Mouse (Mus musculus) spleen, adult 12 weeks (tissue): ENCODE data around the gene Gm20388.
A peak's percentile ranks its signal among the peaks of the same experiment; 100 is the strongest.

ENCODE experiments used
- DNase-seq: peaks from one replicate; pipeline ENCODE4 v3.0.0; 2022; ENCODE audit warnings: low spot score

Gene Gm20388

GRCm38 (mm10) chr8:121798401-121798800 is 1887.8 kb downstream of the Gm20388 start:
- DNase-seq, result no peak

DNA sequence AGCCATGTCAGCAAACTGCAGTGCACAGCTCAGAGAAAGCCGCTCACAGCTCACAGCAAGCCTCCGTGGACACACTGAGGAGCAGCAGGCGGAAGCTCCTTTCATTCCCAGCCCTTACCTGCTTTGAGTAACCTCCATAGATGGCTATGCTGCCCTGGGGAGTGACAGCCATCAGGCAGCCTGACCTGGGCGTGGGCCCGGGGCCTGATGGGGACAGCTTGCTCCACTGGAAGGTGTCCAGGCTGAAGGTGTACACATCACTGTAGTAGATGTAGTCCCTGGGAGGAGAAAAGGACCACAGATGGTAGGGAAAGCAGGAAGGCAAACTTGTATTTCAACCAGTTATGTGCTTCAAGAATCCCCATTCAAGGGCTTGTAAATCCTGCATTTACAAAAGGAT is 1894.2 kb downstream of the Gm20388 start:
- no peak for DNase-seq

DNA sequence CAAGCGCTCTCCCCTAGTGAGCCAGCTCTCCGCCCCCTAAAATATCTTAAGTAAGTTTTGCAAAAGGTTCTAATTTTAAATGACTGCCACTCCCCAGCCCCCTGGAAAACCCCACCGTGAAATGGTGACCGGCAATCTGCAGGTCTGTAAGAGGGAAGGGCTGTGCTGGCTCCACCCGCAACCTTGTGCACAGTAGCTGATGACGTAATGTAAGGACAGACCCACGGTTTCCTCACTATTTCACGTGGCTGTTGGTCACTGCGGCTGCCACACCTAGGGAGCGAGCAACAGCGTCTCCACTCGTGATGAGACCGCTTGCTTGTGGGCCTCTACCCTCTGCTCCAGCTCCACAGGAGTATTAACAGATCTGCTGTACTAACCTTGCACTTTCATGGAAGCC is 1895.5 kb downstream of the Gm20388 start:
- no peak for DNase-seq

GRCm38 (mm10) chr8:121808032-121808431 is 1897.4 kb downstream of the Gm20388 start:
- no peak for DNase-seq

- DNase-seq, result no peak
These were observed 1899.0 kb downstream of the Gm20388 start for GRCm38 (mm10) chr8:121809524-121810155.

DNA sequence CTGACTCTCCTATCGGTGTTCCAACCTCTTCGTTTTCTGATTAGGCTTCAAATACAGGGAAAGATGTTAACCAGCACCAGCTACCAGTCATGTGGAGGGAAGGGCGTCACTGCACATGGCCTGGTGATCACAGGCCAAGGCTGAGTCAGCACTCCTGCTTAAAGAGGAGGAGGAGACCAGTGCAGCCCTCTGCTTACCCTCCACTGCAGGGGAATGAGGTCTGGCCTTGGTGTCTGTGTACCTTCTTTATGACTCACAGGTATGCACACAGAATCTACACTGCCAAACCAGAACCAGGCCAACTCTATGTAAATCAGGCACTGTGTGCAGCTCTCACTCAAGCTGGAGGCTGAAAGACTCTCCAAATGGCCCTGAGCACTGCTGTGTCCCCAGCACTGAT is 1900.9 kb downstream of the Gm20388 start:
- no peak for DNase-seq

DNA sequence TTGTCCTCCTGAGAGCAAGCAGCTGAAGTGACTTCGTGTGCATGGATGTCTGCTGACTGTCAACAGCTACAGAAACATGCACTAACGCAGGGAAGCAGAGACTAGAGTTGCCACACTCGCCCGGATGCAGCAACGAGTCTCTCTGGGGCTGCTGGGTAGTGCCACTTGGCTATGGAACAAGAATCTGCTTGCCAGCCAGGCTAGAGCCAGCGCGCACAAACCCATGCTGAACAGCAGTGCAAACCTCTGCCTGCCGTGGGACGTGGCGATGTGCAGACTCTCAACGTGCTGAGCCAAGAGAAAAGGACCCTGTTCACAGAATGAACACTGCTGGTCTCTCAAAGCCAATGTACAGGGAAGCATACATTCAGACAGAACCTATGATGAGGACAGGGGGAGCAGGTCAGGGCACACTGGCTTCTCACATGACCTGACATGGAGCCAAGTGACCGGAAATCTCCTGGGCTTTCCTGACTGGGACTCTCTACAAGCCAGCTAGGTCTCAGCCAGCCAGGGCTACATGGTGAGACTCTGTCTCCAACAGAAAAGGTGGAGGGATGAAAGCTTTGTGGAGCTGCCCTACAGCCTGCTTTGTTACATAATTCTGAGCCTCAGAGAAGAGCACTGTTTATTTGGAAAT is 1901.4 kb downstream of the Gm20388 start:
- DNase-seq, result no peak

GRCm38 (mm10) chr8:121818226-121818625 is 1907.6 kb downstream of the Gm20388 start:
- no peak for DNase-seq

DNA sequence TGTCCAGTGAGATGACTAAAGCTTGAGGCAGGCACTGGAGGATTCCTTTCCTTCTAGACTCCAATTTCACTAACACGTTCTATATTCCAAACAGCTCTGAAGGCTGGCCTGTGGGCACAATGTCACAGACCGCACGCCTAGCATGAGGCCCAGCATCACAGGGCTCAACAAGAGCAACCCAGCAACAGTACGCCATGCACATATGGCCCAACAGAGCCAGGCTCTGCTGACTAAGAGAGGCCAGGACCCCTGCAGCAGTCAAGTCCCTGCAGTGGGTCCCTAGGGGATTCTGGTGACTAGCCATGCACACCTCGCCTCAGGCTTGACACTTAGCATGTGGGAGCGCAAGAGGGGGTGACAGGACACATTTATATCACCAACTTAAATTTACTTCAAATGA is 1910.2 kb downstream of the Gm20388 start:
- no peak for DNase-seq

GRCm38 (mm10) chr8:121821320-121821719 is 1910.7 kb downstream of the Gm20388 start:
- no peak for DNase-seq

- DNase-seq, result no peak
These were observed 1911.1 kb downstream of the Gm20388 start for GRCm38 (mm10) chr8:121821770-121822169.

DNA sequence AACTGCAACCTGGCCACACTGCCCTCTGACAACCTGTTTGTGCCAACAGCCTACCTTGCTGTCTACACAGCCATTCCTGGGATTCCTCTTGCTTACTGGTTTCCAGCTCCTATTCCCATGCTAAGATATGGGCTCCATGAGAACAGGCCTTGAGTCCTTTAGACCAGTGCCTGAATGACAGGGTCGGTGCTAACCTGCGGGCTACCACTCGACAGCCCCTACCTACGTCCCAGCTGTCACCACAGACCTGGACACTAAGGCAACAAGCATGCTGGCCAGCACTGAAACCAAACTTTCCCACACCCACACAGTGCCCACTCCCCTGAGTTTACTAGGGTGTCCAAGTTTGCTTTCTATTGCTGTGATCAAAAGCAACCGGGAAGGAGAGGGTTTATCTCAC is 1917.1 kb downstream of the Gm20388 start:
- no peak for DNase-seq

GRCm38 (mm10) chr8:121828376-121829023 is 1917.9 kb downstream of the Gm20388 start:
- DNase-seq, result no peak

- DNase-seq, result peak; percentile 73
These were observed 1918.6 kb downstream of the Gm20388 start, which contains the start of gene Klhdc4 for GRCm38 (mm10) chr8:121829048-121829776. TSS of gene Klhdc4 (minus strand) at chr8:121829569.

DNA sequence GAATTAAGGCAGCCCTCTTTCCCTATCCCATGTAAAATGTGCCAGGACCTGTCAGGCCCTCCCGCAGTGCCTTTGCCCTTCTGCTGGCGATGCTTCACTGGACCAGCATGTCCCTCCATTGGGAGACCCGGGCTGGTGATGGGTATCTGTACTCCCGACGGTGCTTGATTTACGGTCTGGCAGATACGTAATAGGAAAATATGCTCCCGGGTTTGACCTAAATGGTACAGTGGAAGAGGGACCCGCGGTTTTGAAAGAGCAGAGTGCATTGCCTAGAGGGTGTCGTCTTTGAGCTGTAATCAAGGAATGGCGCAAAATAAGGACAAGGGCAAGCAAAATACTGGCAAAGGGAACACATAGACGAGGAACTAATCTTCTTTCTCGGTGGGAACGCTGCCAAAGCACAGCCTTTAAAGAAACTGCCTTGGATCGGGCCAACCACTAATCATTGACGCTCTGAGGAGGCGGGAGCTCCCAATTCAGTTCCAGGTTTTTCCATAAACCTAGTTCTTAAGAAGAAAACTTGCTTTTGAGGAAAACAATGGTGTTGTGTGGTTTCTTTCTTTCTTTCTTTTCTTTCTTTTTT is 1919.2 kb downstream of the Gm20388 start:
- no peak for DNase-seq

DNA sequence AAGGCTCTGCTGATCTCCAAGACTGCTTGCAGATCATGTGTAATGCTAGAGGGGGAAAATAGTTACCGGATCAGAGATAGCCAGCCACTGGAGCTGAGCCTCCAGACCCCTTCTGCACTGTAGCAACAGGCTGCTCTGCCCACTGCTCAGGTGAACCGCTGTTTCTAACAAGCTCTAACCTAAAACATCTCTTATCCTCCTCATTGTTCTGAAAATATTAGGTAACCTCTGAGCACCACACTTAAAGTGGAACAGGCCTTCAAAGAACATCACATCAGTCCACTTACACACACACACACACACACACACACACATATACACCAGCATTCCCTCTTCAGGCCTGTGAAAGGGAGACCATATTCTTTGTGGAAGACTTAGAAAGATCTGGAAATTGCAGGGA is 1921.4 kb downstream of the Gm20388 start:
- DNase-seq, result no peak

DNA sequence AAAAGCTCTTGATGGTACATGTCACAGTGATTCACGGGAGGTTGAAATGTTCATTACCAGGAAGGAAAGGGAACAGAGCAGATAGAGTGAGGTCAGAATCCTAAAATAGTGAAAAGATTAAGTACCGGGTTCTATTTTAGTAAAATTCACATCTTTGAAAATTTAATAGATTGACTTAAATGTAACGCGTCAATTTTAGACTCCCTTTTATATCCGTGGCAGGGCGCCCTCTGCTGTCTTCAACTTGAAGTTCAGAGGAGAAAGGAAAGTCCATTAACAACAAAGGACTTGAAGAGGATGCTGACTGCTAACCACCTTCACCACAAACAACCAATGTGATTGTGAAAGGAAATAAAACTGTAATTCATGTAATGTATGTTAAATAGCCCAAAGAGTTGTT is 1921.9 kb downstream of the Gm20388 start:
- DNase-seq, result peak; percentile 63

DNA sequence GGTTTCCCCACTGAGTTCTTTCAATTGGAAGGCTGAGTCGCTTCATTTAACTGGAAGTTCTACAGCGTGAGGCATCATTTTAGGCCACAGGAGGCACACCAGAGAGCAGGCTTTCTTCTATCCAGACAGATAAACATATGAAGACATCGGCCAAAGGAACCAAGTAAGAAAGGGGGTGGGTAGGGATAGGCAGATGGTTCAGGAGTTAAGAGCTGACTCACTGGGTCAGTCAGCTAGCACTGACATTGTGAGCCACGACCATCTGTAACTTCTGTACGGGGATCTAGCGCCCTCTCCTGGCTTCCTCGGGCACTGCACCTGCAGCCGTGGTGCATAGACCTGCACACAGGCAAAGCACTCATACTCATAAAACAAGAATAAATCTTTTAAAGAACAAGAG is 1930.6 kb downstream of the Gm20388 start:
- DNase-seq, result no peak

DNA sequence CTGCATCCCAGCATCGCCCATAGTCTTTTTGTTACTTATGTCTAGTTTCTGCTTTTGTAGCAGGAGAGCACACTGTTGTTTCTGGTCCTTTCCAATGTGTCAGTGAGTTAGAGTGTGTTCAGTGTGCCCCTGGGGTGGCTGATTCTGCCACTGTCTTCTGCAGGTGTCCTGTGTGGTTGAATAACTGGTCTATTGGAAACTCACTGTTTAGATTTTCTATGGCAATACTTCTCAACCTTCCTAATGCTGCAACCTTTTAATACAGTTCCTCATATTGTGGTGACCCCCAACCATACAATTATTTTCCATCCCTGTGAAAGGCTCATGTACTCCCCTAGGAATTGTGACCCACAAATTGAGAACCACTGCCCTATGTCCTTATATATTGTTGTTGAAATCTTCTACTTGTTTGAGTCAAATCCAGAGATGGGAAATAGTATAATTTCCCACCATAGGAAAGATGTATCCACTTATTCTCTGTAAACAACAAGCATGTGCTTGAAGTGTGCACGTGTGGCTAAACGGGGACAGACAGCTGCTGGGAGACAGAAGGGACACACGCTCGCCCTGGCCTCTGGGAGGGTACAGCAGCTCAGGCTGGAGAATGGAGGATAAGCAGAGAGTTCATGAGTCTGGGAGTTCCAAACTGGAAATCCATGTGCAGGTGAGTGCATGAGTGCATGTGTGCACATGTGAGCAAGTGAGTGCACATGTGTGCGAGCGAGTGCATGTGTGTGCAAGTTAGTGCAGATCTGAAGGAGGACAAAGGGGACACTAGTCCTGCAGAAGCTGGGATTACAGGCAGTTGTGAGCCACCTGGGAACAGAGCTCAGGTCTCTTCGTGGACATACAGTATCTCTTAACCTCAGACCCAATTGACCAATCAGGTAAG is 1931.7 kb downstream of the Gm20388 start:
- DNase-seq, result no peak

DNA sequence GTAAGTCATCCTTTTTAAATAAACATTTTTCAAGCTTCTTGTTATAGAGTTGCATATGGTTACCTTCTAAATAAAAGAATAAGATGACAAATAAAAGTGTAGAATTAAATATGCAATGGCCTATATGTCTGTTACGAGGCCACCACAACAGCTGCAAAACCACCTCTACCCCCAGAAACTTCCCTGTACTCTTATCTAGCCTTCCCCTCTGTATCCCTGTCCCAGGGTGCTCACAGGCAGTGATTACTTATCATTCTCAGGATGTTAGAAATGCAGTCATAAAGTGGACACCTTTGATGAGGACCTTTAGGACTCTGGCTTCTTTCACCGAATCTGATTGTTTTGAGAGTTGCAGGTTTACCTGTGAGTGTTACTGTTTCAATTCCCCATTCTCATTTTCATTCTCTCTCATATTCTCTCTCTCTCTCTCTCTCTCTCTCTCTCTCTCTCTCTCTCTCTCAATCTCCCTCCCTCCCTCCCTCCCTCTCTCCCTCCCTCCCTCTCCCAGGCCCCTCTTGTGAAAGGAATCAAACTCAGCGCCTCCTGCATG is 1932.6 kb downstream of the Gm20388 start:
- DNase-seq, result no peak

- no peak for DNase-seq
These were observed 1934.1 kb downstream of the Gm20388 start for GRCm38 (mm10) chr8:121844765-121845164.
